Mouse (Mus musculus): ENCODE data around the gene Rrm2. TPM values are rescaled to one million over a fixed set of nuclear protein-coding genes. Genes with fewer than 3 reads are reported as not detected.
"Not testable (repeated sequence)": the region's sequence is repeated elsewhere in the genome, so short reads cannot be mapped to it uniquely, and the experiment has no call there.

The Rrm2 gene
- polyA plus RNA-seq, 1 experiment from 2014 or later, result 434 TPM

DNA sequence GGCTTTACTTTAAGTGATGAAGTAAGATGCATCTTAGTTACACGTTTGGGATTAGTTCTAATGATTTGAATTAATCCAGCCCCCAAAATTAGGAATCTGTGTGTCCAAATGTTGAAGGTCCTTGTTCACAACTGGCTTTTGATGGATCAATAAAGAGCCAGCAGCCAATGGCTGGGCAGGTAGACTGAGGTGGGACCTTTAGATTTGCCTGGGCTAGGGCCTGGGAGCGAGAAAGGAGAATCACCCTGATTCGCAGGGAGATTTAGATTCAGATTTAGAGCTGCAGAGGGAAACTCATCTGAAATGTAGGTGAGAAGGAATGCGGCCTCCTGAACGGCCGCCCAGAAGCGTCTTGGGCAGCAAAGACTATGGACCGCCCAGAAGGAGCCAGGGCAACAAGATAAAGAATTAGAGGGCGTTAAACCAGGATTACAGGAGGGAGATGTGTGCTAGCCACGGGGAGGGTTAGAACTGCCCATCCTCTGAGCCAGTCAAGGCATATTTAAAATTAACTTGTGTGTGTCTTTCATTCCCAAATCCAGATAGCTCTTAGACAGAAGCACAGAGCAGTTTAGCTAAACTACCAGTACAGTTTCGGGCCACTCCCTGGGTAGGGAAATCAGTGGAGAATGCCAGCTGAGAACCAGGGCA, 21.2 kb upstream of the Rrm2 start:
- Histone ChIP-seq H3K4me2 (replicated peaks) (no peak overlapping the region), H3K4me3 (no peak overlapping the region), H3K4me1 (peaks cover under 1% of the 10 kb centered on the region; the same call in 1 of the 2 replicates), H3K9me3 (no peaks in the 10 kb centered on the region), H3K27me3 (peaks cover 34% of the 10 kb centered on the region), H3K27ac (replicated peaks) (no peak overlapping the region), H3K9ac (replicated peaks) (no peak overlapping the region), H3K36me3 (no peaks in the 10 kb centered on the region)
- WGBS, result 79% methylated on average over 11 of the region's 11 CpGs
- ATAC-seq (ENCODE audit: low FRiP score, low read depth), result no peak

DNA sequence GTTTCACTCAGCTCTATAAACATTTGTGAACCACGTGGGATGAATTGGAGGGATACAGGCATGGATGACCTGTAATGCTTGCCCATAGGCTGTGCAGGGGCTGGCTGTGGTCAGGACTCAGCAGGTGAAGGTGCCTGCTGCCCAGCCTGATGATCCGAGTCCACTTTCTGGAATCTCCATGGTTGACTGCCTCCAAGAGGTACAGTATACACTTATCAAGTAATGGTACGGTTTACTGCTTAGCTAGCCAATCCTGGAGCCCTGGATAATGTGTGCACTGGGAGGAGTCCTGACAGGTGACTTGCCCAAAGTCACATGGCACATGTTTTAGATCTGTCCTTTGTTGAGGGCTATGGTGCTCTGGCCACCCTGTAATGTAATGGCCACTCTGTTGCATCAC, 17.7 kb upstream of the Rrm2 start:
- no peak overlapping the region for H3K27ac ChIP-seq (replicated peaks)
- H3K9me3 ChIP-seq, result no peaks in the 10 kb centered on the region
- H3K4me3 ChIP-seq, result no peak overlapping the region
- H3K4me1 ChIP-seq, result no peaks in the 10 kb centered on the region; the same call in 1 of the 2 replicates
- ATAC-seq (ENCODE audit: low FRiP score, low read depth), result no peak
- no peaks in the 10 kb centered on the region for H3K36me3 ChIP-seq
- H3K4me2 ChIP-seq (replicated peaks), result no peak overlapping the region
- no peak overlapping the region for H3K9ac ChIP-seq (replicated peaks)
- 88% methylated on average over 3 of the region's 3 CpGs for WGBS
- H3K27me3 ChIP-seq, result 0 out of 2 replicates have a peak, but pooled peaks cover under 1% of the 10 kb centered on the region

DNA sequence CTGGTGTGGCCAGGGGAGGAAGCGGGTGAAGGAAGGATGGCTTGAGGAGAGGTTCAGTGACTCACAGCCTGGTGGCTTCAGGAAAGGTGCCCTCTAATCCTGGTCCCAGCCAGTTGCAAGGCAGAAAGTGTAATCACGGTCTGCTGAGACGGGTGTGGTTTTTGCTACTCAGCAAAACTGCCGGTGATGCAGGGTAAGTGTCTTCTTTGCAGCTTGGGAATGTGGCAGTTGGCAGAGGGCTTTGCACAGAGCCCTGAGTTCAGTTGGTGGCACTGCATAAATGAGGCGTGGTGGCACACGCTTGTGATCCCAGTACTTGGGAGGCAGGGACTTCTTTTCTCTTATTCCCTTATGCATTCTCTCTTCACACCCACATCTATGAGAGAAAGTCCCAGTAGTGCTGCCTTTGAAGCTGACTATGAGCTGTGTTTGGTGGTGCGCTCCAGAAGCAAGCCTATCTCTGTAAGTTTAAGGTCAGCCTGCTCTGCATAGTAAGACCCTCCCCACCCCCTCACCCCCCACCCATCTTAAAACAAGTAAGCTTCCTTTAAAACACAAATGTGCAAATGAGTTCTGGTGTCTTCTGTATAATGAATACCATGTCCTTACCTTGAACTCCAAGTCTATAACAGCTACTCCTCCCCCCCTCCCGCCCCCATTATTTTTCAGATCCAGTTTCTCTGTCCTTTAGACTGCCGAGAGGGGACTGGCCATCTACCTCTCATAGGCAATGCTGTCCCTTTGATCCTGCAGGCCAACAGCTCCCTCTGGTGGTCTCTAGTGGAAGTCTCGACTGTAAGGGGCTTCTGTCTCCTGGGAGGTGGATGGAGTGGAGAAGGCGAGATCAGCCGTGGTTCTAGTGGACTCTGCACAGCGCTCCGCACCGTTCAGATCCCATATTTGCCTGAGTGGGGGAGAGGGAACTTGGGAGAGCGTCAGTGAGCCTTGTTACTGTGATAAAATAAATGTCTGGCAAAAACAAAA, 11.2 kb upstream of the Rrm2 start:
- no peak overlapping the region for H3K4me3 ChIP-seq
- H3K36me3 ChIP-seq, result no peaks in the 10 kb centered on the region
- no peaks in the 10 kb centered on the region; the same call in 1 of the 2 replicates for H3K27me3 ChIP-seq
- 47% methylated on average over 16 of the region's 16 CpGs for WGBS
- no peaks in the 10 kb centered on the region for H3K4me1 ChIP-seq
- H3K4me2 ChIP-seq (replicated peaks), result peak overlapping the region; percentile 26; the same call in 1 of the 2 replicates
- peak; percentile 79 for ATAC-seq (ENCODE audit: low FRiP score, low read depth)
- no peak overlapping the region for H3K27ac ChIP-seq (replicated peaks)
- no peak overlapping the region; the same call in 1 of the 2 replicates for H3K9ac ChIP-seq (replicated peaks)
- H3K9me3 ChIP-seq, result no peaks in the 10 kb centered on the region

DNA sequence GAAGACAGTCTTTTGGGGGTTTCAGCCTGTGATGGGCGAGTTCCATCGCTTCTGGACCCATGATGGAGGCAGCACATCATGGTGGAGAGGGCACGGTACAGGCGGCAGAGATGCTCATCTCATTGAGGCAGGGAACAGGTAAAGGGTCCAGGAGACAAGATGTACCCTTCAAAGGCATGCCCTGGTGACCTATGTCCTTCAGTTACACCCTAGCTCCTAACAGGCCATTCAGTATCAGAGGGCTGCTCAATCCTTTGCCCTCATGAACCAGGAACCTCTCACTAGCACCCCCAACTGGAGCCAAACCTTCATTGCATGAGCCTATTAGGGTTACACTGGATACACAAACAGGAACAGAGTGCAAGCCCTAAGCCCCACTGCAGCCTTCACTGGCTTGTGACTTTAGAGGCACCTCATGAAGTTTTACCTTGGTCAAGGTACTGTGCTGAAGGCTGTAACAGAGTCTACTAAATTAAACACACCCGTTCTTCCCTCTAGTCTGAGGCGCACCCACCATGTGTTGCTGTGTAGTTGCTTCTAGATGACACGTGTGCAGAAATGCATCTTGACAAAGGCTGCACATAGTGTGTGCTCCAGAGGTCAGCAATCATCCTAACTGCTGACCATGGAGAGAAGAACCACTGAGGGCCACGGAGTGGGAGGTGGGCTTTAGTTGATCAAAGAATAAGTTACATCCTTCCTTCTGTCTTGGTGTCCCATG, 10.4 kb upstream of the Rrm2 start:
- 56% methylated on average over 8 of the region's 8 CpGs for WGBS
- Histone ChIP-seq H3K27me3 (no peaks in the 10 kb centered on the region; the same call in 1 of the 2 replicates), H3K9me3 (no peaks in the 10 kb centered on the region), H3K4me3 (no peak overlapping the region), H3K4me1 (no peaks in the 10 kb centered on the region), H3K4me2 (replicated peaks) (peak overlapping the region; percentile 26; the same call in 1 of the 2 replicates), H3K9ac (replicated peaks) (no peak overlapping the region), H3K36me3 (no peaks in the 10 kb centered on the region), H3K27ac (replicated peaks) (no peak overlapping the region)
- peak; percentile 56; the same call in 1 of the 2 replicates for ATAC-seq (ENCODE audit: low FRiP score, low read depth)

DNA sequence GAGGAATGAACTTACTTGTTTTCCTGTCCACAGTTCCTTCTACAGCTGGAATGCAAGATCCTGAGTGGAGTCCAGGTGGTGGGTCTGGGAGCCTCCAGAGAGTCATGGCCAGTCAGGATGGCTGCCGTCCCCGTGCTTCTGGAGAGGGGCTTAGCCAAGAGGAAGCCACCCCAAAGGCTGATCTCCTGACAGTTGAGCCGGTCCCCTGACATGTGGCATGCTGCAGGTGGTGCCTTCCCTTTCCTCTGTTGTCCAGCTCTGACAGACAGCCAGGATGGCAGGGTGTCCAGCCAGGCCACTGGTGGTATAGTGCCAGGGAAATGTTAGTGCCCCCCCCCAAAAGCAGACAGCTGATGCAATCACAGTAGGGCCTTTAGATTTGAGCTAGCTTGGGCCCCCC, 9.5 kb upstream of the Rrm2 start:
- no peak overlapping the region for H3K4me3 ChIP-seq
- H3K27me3 ChIP-seq, result no peaks in the 10 kb centered on the region; the same call in 1 of the 2 replicates
- no peaks in the 10 kb centered on the region for H3K36me3 ChIP-seq
- no peak for ATAC-seq (ENCODE audit: low FRiP score, low read depth)
- no peak overlapping the region for H3K27ac ChIP-seq (replicated peaks)
- 66% methylated on average over 3 of the region's 3 CpGs for WGBS
- H3K4me2 ChIP-seq (replicated peaks), result no peak overlapping the region
- no peaks in the 10 kb centered on the region for H3K9me3 ChIP-seq
- H3K4me1 ChIP-seq, result no peaks in the 10 kb centered on the region
- no peak overlapping the region for H3K9ac ChIP-seq (replicated peaks)

DNA sequence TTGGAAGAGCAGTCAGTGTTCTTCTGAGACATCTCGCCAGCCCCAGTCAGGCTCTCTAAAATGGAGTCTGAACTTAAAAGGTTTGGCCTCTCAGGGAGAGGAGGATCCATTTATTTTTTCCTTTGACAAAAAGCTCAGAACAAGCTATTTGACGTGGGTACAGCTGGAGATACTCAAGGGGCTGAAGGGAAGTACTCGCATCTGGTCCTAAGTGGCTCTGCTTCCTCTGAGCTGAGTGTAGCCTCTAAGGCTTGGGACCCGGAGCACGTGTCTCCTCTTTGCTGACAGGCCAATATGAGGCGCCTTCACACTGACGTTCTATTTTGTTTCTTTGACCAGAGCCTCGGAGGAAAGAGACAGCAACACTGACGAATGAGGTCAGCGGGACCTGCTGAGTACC, 8.5 kb upstream of the Rrm2 start:
- H3K9me3 ChIP-seq, result no peaks in the 10 kb centered on the region
- no peaks in the 10 kb centered on the region; the same call in 1 of the 2 replicates for H3K27me3 ChIP-seq
- ATAC-seq (ENCODE audit: low FRiP score, low read depth), result no peak
- H3K36me3 ChIP-seq, result no peaks in the 10 kb centered on the region
- H3K4me2 ChIP-seq (replicated peaks), result no peak overlapping the region
- no peak overlapping the region for H3K27ac ChIP-seq (replicated peaks)
- no peak overlapping the region for H3K4me3 ChIP-seq
- H3K4me1 ChIP-seq, result no peaks in the 10 kb centered on the region
- no peak overlapping the region for H3K9ac ChIP-seq (replicated peaks)
- WGBS, result 80% methylated on average over 10 of the region's 10 CpGs

DNA sequence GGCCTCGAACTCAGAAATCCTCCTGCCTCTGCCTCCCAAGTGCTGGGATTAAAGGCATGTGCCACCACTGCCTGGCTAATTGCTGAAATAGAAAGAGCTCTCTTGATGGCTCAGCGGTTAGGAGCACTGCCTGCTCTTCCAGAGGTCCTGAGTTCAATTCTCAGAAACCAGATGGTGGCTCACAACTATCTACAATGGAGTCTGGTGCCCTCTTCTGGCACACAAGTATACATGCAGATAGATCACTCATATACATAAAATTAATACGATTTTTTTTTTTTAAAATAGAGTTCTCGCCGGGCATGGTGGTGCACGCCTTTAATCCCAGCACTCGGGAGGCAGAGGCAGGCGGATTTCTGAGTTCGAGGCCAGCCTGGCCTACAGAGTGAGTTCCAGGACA, 6.4 kb upstream of the Rrm2 start:
- H3K9me3 ChIP-seq; H3K4me2 ChIP-seq (replicated peaks); H3K9ac ChIP-seq (replicated peaks); H3K27ac ChIP-seq (replicated peaks); H3K27me3 ChIP-seq; ATAC-seq (ENCODE audit: low FRiP score, low read depth); H3K4me3 ChIP-seq; H3K4me1 ChIP-seq; H3K36me3 ChIP-seq: not testable (repeated sequence)
- 89% methylated on average over 9 of the region's 9 CpGs for WGBS

DNA sequence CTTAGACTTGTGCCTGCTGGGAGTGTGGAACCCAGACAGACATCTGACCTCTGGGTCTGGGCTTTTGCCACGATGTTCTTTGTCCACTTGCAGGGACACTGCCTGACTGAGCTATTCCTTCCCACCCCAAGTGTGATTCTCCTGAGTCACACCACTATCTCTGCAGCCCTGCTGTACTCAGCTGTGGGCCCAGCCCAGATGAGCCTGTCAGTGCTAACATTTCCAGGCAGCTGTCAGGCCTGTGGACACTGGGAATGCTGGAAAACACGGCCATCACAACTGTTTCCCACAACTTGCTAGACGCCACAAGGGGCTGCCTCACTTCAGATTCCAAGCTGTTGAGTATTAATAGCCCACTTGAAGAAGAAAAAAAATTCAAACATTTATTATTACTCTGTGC, 5.0 kb upstream of the Rrm2 start:
- Histone ChIP-seq H3K36me3 (no peaks in the 10 kb centered on the region), H3K27me3 (no peaks in the 10 kb centered on the region; the same call in 1 of the 2 replicates), H3K9ac (replicated peaks) (no peak overlapping the region), H3K27ac (replicated peaks) (no peak overlapping the region), H3K4me2 (replicated peaks) (no peak overlapping the region), H3K4me3 (no peak overlapping the region), H3K4me1 (peaks cover 20% of the 10 kb centered on the region), H3K9me3 (no peaks in the 10 kb centered on the region)
- WGBS, result 88% methylated on average over 3 of the region's 3 CpGs
- ATAC-seq (ENCODE audit: low FRiP score, low read depth), result no peak

DNA sequence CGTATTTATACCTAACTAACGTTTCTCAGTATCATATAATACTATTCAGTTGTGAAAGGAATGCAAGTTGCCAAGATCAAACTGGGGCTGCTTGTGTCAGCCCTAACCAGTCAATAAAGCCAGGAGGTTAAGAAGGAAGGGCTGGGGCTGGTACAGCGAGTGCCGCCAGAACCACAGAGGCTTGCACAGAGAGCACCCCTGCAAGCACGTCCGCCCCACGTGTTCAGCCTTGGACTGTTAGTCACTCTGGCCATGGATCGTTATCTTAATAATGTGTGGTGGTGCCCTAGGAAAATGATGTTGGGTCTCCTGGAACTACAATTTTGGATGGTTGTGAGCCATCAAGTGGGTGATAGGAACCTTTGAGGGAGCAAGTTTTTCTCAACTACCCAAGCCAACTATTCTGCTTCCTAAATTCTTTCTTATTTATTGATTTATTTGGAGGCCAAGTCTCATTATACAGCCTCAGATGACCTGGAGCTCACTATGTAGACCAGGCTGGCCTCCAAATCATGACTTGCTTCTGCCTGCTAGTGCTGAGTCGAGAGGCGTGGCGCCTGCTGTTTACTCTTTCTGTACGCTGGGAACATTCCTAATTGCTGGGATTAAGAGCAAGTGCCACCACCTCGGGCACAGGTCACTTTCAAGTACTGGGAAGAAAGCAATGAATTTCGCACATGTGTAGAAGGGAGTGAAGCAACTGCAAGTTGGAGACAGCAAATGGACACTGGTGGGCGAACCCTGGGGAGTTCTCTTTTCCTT, 2.4 kb upstream of the Rrm2 start:
- Histone ChIP-seq H3K4me1 (peaks cover 36% of the 10 kb centered on the region), H3K9me3 (no peaks in the 10 kb centered on the region), H3K36me3 (peaks cover 3% of the 10 kb centered on the region; the same call in 1 of the 2 replicates), H3K27me3 (no peaks in the 10 kb centered on the region; the same call in 1 of the 2 replicates), H3K4me3 (no peak overlapping the region), H3K9ac (replicated peaks) (no peak overlapping the region), H3K27ac (replicated peaks) (no peak overlapping the region), H3K4me2 (replicated peaks) (no peak overlapping the region)
- 87% methylated on average over 15 of the region's 15 CpGs for WGBS
- ATAC-seq (ENCODE audit: low FRiP score, low read depth), result no peak

DNA sequence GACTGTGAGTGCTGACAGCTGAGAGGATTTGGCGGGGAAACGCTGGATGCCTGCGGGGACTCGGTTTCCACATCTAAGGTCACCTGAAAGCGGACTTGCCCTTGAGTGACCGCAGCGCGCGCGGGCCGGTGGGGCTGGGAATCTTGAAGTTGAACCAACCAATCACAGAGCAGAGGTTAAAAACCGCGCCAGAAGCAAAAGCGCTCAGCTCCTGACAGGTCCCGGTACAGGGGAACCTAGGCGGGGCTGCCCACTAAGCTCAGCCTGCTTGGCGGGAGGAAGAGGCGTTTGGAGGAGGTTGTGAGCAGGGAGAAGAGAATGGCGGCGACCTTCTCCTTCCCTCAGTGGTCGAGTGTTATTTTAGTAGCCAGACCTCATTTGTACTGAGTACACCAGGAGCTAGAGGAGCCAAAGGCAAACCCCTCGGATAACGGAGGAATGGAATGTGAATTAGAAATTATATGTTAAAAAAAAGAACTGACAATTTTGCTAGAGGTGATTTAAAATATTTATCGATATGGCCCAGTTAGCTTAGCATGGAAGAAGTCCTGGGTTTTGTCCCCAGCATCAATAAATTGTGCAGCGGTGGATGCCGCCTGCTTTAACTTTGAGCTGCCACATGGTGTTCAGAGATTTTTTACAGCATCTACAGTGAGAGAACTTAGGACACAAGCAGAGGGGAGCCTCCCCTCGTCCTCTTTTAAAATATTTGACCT, 1.1 kb upstream of the Rrm2 start:
- no peaks in the 10 kb centered on the region for H3K9me3 ChIP-seq
- peak overlapping the region; percentile 84 for H3K4me3 ChIP-seq
- peaks cover 47% of the 10 kb centered on the region for H3K4me1 ChIP-seq
- peak overlapping the region; percentile 85 for H3K9ac ChIP-seq (replicated peaks)
- H3K27ac ChIP-seq (replicated peaks), result peak overlapping the region; percentile 8; the same call in 1 of the 2 replicates
- peak; percentile 45; the same call in 1 of the 2 replicates for ATAC-seq (ENCODE audit: low FRiP score, low read depth)
- H3K4me2 ChIP-seq (replicated peaks), result peak overlapping the region; percentile 70
- WGBS, result under 1% methylated on average over 27 of the region's 27 CpGs
- H3K27me3 ChIP-seq, result no peaks in the 10 kb centered on the region; the same call in 1 of the 2 replicates
- H3K36me3 ChIP-seq, result peaks cover 14% of the 10 kb centered on the region; the same call in 1 of the 2 replicates
